Mouse (Mus musculus) MEL (cell line): ENCODE results near the gene Acss3. TPM values are rescaled to one million over a fixed set of nuclear protein-coding genes. Genes with fewer than 3 reads are reported as not detected.

Source experiments
- DNase-seq: peaks from one replicate; pipeline ENCODE4 v3.0.0; 2011; ENCODE audit warnings: low read depth, low spot score
- H3K27ac ChIP-seq: 2 replicates; pipeline ENCODE4 v1.5.1; 2012; ENCODE audit warnings: low read depth, mild to moderate bottlenecking, control low read depth, low read length, moderate library complexity; ENCODE audit not compliant: control insufficient read depth
- H3K27me3 ChIP-seq, 2 experiments: fragments of 150-350 bp in 1 of 2; sonication (generic) in 1 of 2; 2 replicates each; pipeline ENCODE4 v1.6.1; 2012; ENCODE audit warnings: low read length in 2 of 2, mild to moderate bottlenecking in 2 of 2, improper control_type of control experiment in 1 of 2, moderate library complexity in 1 of 2; ENCODE audit not compliant: insufficient read depth in 2 of 2, control insufficient read depth in 1 of 2
- H3K36me3 ChIP-seq, 2 experiments: 2 replicates each; pipeline ENCODE4 v1.6.1; 2012 to 2014; ENCODE audit warnings: low read length in 2 of 2, improper control_type of control experiment in 1 of 2, inconsistent platforms in 1 of 2, mild to moderate bottlenecking in 1 of 2; ENCODE audit not compliant: insufficient read depth in 2 of 2, control insufficient read depth in 1 of 2
- H3K4me1 ChIP-seq, 2 experiments: fragments of 150-350 bp in 1 of 2; sonication (generic) in 1 of 2; 2 replicates each; pipeline ENCODE4 v1.6.1; 2012; ENCODE audit warnings: low read length in 2 of 2, improper control_type of control experiment in 1 of 2, mild to moderate bottlenecking in 1 of 2; ENCODE audit not compliant: insufficient read depth in 2 of 2, control insufficient read depth in 1 of 2
- H3K4me3 ChIP-seq, 2 experiments: fragments of 150-350 bp in 1 of 2; sonication (generic) in 1 of 2; 2 replicates each; pipeline ENCODE4 v1.5.1; 2012; ENCODE audit warnings: low read depth in 2 of 2, low read length in 2 of 2, mild to moderate bottlenecking in 2 of 2, moderate library complexity in 2 of 2, control low read depth in 1 of 2, improper control_type of control experiment in 1 of 2; ENCODE audit not compliant: control insufficient read depth in 1 of 2, insufficient read depth in 1 of 2
- H3K79me2 ChIP-seq: 2 replicates; pipeline ENCODE4 v1.6.1; 2012; ENCODE audit warnings: mild to moderate bottlenecking, low read length, moderate library complexity; ENCODE audit not compliant: control insufficient read depth, poor library complexity, insufficient read depth
- H3K9ac ChIP-seq: 2 replicates; pipeline ENCODE4 v1.6.1; 2012; ENCODE audit warnings: low read depth, mild to moderate bottlenecking, control low read depth, low read length, moderate library complexity; ENCODE audit not compliant: control insufficient read depth, poor library complexity, severe bottlenecking
- H3K9me3 ChIP-seq: fragments of 150-350 bp; sonication (generic); replicated peaks from 2 replicates; pipeline ENCODE4 v1.6.1; 2012; ENCODE audit warnings: mild to moderate bottlenecking, low read length, improper control_type of control experiment, moderate library complexity; ENCODE audit not compliant: insufficient read depth
- BHLHE40 ChIP-seq: IDR thresholded peaks from 2 replicates; pipeline ENCODE4 v1.6.1; 2012; ENCODE audit warnings: low read depth, mild to moderate bottlenecking, inconsistent platforms, low read length, improper control_type of control experiment, borderline replicate concordance
- CHD2 ChIP-seq: IDR thresholded peaks from 2 replicates; pipeline ENCODE4 v1.6.1; 2011; ENCODE audit warnings: low read length, improper control_type of control experiment
- E2F4 ChIP-seq: IDR thresholded peaks from 2 replicates; pipeline ENCODE4 v1.6.1; 2011; ENCODE audit warnings: low read depth, low read length, improper control_type of control experiment, borderline replicate concordance
- ELF1 ChIP-seq: IDR thresholded peaks from 2 replicates; pipeline ENCODE4 v1.6.1; 2014; ENCODE audit warnings: low read depth, mild to moderate bottlenecking, inconsistent platforms, low read length, improper control_type of control experiment, moderate library complexity
- GATA1 ChIP-seq: IDR thresholded peaks from 2 replicates; pipeline ENCODE4 v1.6.1; 2011; ENCODE audit warnings: low read depth, low read length, improper control_type of control experiment
- HCFC1 ChIP-seq: IDR thresholded peaks from 2 replicates; pipeline ENCODE4 v1.6.1; 2012; ENCODE audit warnings: low read depth, mild to moderate bottlenecking, inconsistent platforms, low read length, improper control_type of control experiment, moderate library complexity
- JUND ChIP-seq: IDR thresholded peaks from 2 replicates; pipeline ENCODE4 v1.6.1; 2011; ENCODE audit warnings: low read depth, mild to moderate bottlenecking, improper control_type of control experiment, low read length
- MAFK ChIP-seq: IDR thresholded peaks from 2 replicates; pipeline ENCODE4 v1.6.1; 2011; ENCODE audit warnings: low read depth, mild to moderate bottlenecking, low read length, improper control_type of control experiment, borderline replicate concordance
- MAX ChIP-seq: IDR thresholded peaks from 2 replicates; pipeline ENCODE4 v1.6.1; 2011; ENCODE audit warnings: low read length, improper control_type of control experiment
- MAZ ChIP-seq: IDR thresholded peaks from 2 replicates; pipeline ENCODE4 v1.6.1; 2012; ENCODE audit warnings: low read depth, mild to moderate bottlenecking, inconsistent platforms, low read length, improper control_type of control experiment
- MEF2A ChIP-seq: IDR thresholded peaks from 2 replicates; pipeline ENCODE4 v1.6.1; 2014; ENCODE audit warnings: low read depth, mild to moderate bottlenecking, inconsistent platforms, low read length, improper control_type of control experiment; ENCODE audit not compliant: poor library complexity, insufficient replicate concordance, severe bottlenecking; ENCODE audit errors: extremely low read depth
- MXI1 ChIP-seq: IDR thresholded peaks from 2 replicates; pipeline ENCODE4 v1.6.1; 2011; ENCODE audit warnings: mild to moderate bottlenecking, low read depth, low read length, improper control_type of control experiment
- MYB ChIP-seq: IDR thresholded peaks from 2 replicates; pipeline ENCODE4 v1.6.1; 2011; ENCODE audit warnings: mild to moderate bottlenecking, low read depth, low read length, improper control_type of control experiment
- MYC ChIP-seq: IDR thresholded peaks from 2 replicates; pipeline ENCODE4 v1.6.1; 2011; ENCODE audit warnings: low read depth, mild to moderate bottlenecking, low read length, improper control_type of control experiment, moderate library complexity
- POLR2AphosphoS5 ChIP-seq: IDR thresholded peaks from 2 replicates; pipeline ENCODE4 v1.6.1; 2012; ENCODE audit warnings: low read depth, borderline replicate concordance, mild to moderate bottlenecking, inconsistent platforms, low read length, moderate library complexity, mixed read lengths
- RAD21 ChIP-seq: IDR thresholded peaks from 2 replicates; pipeline ENCODE4 v1.6.1; 2011; ENCODE audit warnings: mild to moderate bottlenecking, low read depth, low read length, improper control_type of control experiment
- SIN3A ChIP-seq: IDR thresholded peaks from 2 replicates; pipeline ENCODE4 v1.6.1; 2012; ENCODE audit warnings: low read length, improper control_type of control experiment, inconsistent platforms
- SMC3 ChIP-seq: IDR thresholded peaks from 2 replicates; pipeline ENCODE4 v1.6.1; 2011; ENCODE audit warnings: low read depth, low read length, improper control_type of control experiment
- TAL1 ChIP-seq: IDR thresholded peaks from 2 replicates; pipeline ENCODE4 v1.6.1; 2012; ENCODE audit warnings: mild to moderate bottlenecking, inconsistent platforms, low read length, moderate library complexity, mixed read lengths
- TCF12 ChIP-seq: IDR thresholded peaks from 2 replicates; pipeline ENCODE4 v1.6.1; 2014; ENCODE audit warnings: low read depth, mild to moderate bottlenecking, inconsistent platforms, low read length, improper control_type of control experiment, moderate library complexity
- UBTF ChIP-seq: IDR thresholded peaks from 2 replicates; pipeline ENCODE4 v1.6.1; 2012; ENCODE audit warnings: low read depth, mild to moderate bottlenecking, inconsistent platforms, low read length, improper control_type of control experiment, moderate library complexity, borderline replicate concordance; ENCODE audit not compliant: insufficient read depth
- USF2 ChIP-seq, 2 experiments: IDR thresholded peaks; 2 replicates each; pipeline ENCODE4 v1.6.1; 2011 to 2012; ENCODE audit warnings: improper control_type of control experiment in 2 of 2, low read length in 2 of 2, borderline replicate concordance in 1 of 2, inconsistent platforms in 1 of 2, low read depth in 1 of 2, mild to moderate bottlenecking in 1 of 2; ENCODE audit not compliant: insufficient read depth in 1 of 2
- ZC3H11A ChIP-seq: IDR thresholded peaks from 2 replicates; pipeline ENCODE4 v1.6.1; 2012; ENCODE audit warnings: low read depth, mild to moderate bottlenecking, inconsistent platforms, low read length, improper control_type of control experiment
- ZMIZ1 ChIP-seq: IDR thresholded peaks from 2 replicates; pipeline ENCODE4 v1.6.1; 2012; ENCODE audit warnings: low read depth, mild to moderate bottlenecking, inconsistent platforms, low read length, improper control_type of control experiment, moderate library complexity
- polyA plus RNA-seq, 2 experiments: library from polyadenylated mRNA; stranded (reverse) in 1 of 2; unstranded in 1 of 2; fragments of >175 nt in 1 of 2; fragments of >200 nt in 1 of 2; gene quantifications; 2 replicates each; pipeline versions ENCODE4 v1.2.1 to v1.2.4; 2012; ENCODE audit warnings: low replicate concordance in 2 of 2, low read depth in 1 of 2; ENCODE audit not compliant: insufficient read length in 2 of 2, insufficient read depth in 1 of 2, missing spikeins in 1 of 2
- total RNA-seq: library from RNA; depleted of rRNA; stranded (reverse); fragments of 300-350 nt; gene quantifications from 2 replicates; pipeline ENCODE4 v1.2.3, GENCODE M21; 2012

Gene Acss3
- total and polyA plus RNA-seq, 3 experiments: not detected

DNA sequence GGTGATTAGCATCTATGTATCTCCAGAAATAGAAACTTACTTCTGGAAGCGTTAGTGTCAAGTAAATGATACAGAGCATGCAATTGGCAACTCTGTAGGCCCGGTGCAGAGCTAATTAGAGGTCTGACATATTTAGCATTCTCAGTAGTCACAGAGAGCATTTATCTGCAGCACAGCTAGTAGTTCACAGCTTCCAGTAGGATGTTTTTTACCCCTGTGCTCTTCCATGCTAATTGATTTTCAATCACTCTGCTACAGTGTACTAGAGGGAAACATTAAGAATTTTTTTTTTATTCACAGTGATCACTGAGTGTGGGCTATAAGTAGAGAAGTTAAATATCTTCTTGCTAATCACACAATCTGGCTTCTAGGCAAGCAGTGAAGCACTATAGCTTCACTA is 112.3 kb downstream of the Acss3 start:
- Histone ChIP-seq H3K27ac (no peak overlapping the region), H3K4me1 (no peaks in the 10 kb centered on the region), H3K27me3 (no peaks in the 10 kb centered on the region), H3K9me3 (no peaks in the 10 kb centered on the region), H3K79me2 (no peaks in the 10 kb centered on the region), H3K36me3 (no peaks in the 10 kb centered on the region), H3K4me3 (no peak overlapping the region)
- no peak for DNase-seq
- TF ChIP-seq SIN3A (no peak), BHLHE40 (no peak), MEF2A (no peak), HCFC1 (no peak), MYB (no peak), RAD21 (no peak), ELF1 (no peak), MYC (no peak), TCF12 (no peak), MAX (no peak), MAZ (no peak)
- TF ChIP-seq, all 39 proteins: peak for 0
- H3K9ac ChIP-seq: no peak overlapping the region

GRCm38 (mm10) chr10:106998052-106998625 is 125.3 kb downstream of the Acss3 start:
- TF ChIP-seq RAD21: no peak
- TF ChIP-seq TAL1: no peak
- TF ChIP-seq POLR2AphosphoS5: no peak
- TF ChIP-seq TCF12: no peak
- no peak for TF ChIP-seq UBTF
- TF ChIP-seq MAFK: no peak
- TF ChIP-seq ZMIZ1: no peak
- TF ChIP-seq ZC3H11A: no peak
- TF ChIP-seq GATA1: no peak
- TF ChIP-seq E2F4: no peak
- TF ChIP-seq SMC3: no peak
- TF ChIP-seq CHD2: no peak
- TF ChIP-seq HCFC1: no peak
- TF ChIP-seq MXI1: no peak
- no peak for TF ChIP-seq JUND
- TF ChIP-seq USF2 (IDR thresholded peaks at IDR 0.05; ENCODE audit: borderline replicate concordance in 1 of 2, insufficient read depth in 1 of 2, low read depth in 1 of 2, low read length in 2 of 2): no peak
- H3K4me3 ChIP-seq: no peak overlapping the region
- H3K79me2 ChIP-seq: no peaks in the 10 kb centered on the region
- no peak overlapping the region for H3K27ac ChIP-seq
- H3K36me3 ChIP-seq: no peaks in the 10 kb centered on the region
- no peaks in the 10 kb centered on the region for H3K27me3 ChIP-seq
- H3K9ac ChIP-seq: no peak overlapping the region
- DNase-seq: no peak
- H3K9me3 ChIP-seq: no peaks in the 10 kb centered on the region
- no peaks in the 10 kb centered on the region for H3K4me1 ChIP-seq
